Mouse (Mus musculus): ENCODE measurements at regions not wholly inside any gene's neighbourhood (a gene's known extent, or its start where the extent isn't known, plus 50 kb on each side); places are given as distances from the start of the nearest gene placed in this dataset.

GRCm38 (mm10) chr10:9569277-9569676 lies 105.7 kb downstream of the Samd5 start:
- no peak for DNase-seq (ENCODE audit: low spot score)

- DNase-seq (ENCODE audit: low spot score), result no peak
Measured at GRCm38 (mm10) chr10:9557517-9558065, 117.4 kb downstream of the Samd5 start.

- no peak for DNase-seq (ENCODE audit: low spot score)
Measured at GRCm38 (mm10) chr10:9557092-9557491, 117.9 kb downstream of the Samd5 start.

- DNase-seq (ENCODE audit: low spot score), result no peak
Measured at GRCm38 (mm10) chr10:9553946-9554345, 121.1 kb downstream of the Samd5 start.

GRCm38 (mm10) chr10:9549913-9550709 lies 124.9 kb downstream of the Samd5 start:
- DNase-seq (ENCODE audit: low spot score), result no peak

- no peak for DNase-seq (ENCODE audit: low spot score)
Measured at GRCm38 (mm10) chr10:9545807-9546206, 129.2 kb downstream of the Samd5 start.

GRCm38 (mm10) chr10:9544041-9544786 lies 130.8 kb downstream of the Samd5 start:
- DNase-seq (ENCODE audit: low spot score), result no peak

- DNase-seq (ENCODE audit: low spot score), result no peak
Measured at GRCm38 (mm10) chr10:9541579-9541978, 133.4 kb downstream of the Samd5 start.

- no peak for DNase-seq (ENCODE audit: low spot score)
Measured at GRCm38 (mm10) chr10:9537686-9538085, 137.3 kb downstream of the Samd5 start.

GRCm38 (mm10) chr10:9534552-9534951 lies 140.5 kb downstream of the Samd5 start:
- DNase-seq (ENCODE audit: low spot score), result no peak

GRCm38 (mm10) chr10:9533283-9533682 lies 141.7 kb downstream of the Samd5 start:
- DNase-seq (ENCODE audit: low spot score), result no peak

- no peak for DNase-seq (ENCODE audit: low spot score)
Measured at GRCm38 (mm10) chr10:9531931-9532330, 143.1 kb downstream of the Samd5 start.

- no peak for DNase-seq (ENCODE audit: low spot score)
Measured at GRCm38 (mm10) chr10:9529408-9529807, 145.6 kb downstream of the Samd5 start.

GRCm38 (mm10) chr10:9528066-9528465 lies 146.9 kb downstream of the Samd5 start:
- no peak for DNase-seq (ENCODE audit: low spot score)

- no peak for DNase-seq (ENCODE audit: low spot score)
Measured at GRCm38 (mm10) chr10:9509764-9510390, 165.1 kb downstream of the Samd5 start.

- no peak for DNase-seq (ENCODE audit: low spot score)
Measured at GRCm38 (mm10) chr10:9509092-9509671, 165.8 kb downstream of the Samd5 start.

- DNase-seq (ENCODE audit: low spot score), result no peak
Measured at GRCm38 (mm10) chr10:9503569-9504493, 171.2 kb downstream of the Samd5 start.

GRCm38 (mm10) chr10:9498550-9498949 lies 176.5 kb downstream of the Samd5 start:
- no peak for DNase-seq (ENCODE audit: low spot score)

- no peak for DNase-seq (ENCODE audit: low spot score)
Measured at GRCm38 (mm10) chr10:9497021-9497420, 178.0 kb downstream of the Samd5 start.

- no peak for DNase-seq (ENCODE audit: low spot score)
Measured at GRCm38 (mm10) chr10:9495143-9495651, 179.8 kb downstream of the Samd5 start.

- no peak for DNase-seq (ENCODE audit: low spot score)
Measured at GRCm38 (mm10) chr10:9490416-9490815, 184.6 kb downstream of the Samd5 start.
